Mouse (Mus musculus) liver, adult 2 months (tissue): ENCODE data around the gene Gm20388.

Experiments
- CTCF ChIP-seq: fragments of 200-500 bp; IDR thresholded peaks from 2 replicates; pipeline ENCODE4 v1.5.1; 2011; ENCODE audit warnings: low read depth, low read length, control low read depth
- POLR2A ChIP-seq: fragments of 200-500 bp; IDR thresholded peaks from 2 replicates; pipeline ENCODE4 v1.6.1; 2011; ENCODE audit warnings: low read length, control low read depth; ENCODE audit not compliant: insufficient read depth; ENCODE audit errors: extremely low read depth

DNA sequence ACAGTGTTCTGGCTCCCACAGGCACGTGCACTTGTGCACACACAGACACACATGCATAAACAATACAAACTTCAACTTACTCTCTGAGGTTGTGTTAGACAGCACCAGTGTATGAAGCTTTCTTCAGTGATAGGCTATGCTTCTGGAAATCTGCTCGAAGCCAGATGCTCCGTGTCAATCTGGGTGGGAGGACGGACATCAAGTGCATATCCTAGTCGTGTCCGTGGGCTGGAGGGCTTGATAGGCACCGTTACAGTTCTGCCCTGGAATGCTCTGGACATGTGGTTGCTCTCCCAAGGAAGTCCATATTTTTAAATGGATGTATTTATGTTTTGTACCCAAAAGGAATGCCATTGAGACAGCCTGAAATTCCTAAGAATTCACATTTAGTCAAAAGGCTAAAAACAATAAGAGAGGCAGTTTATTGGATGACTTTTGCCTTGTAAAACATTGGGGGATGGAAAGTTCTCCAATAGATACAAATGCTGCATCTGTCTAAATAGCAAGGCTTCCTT, 2178.6 kb downstream of the Gm20388 start:
- TF ChIP-seq CTCF (no peak), POLR2A (no peak)
